Mouse (Mus musculus): Measurements from ENCODE around the gene Nadk. TPM values are rescaled to one million over a fixed set of nuclear protein-coding genes. Genes with fewer than 3 reads are reported as not detected.

Gene Nadk
- polyA plus RNA-seq, 1 experiment, result 116 TPM

DNA sequence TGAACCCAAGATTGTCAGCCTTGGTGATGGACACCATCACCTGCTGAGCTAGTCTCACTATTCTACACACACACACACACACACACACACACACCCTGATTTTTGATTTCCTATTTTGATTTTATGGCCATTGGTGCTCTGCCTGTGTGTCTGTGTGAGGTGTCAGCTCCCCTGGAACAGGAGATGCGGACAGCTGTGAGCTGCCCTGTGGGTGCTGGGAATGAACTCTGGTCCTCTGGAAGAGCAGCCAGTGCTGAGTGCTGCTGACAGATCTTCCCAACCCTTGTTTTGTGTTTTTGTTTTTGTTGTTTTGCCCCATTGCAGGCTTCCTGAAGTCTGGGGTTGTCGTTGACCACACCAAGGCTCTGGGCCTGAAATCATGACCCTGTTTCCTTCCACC, 11.0 kb downstream of the Nadk start:
- Histone ChIP-seq H3K36me3 (ENCODE audit: control insufficient read depth, insufficient read depth, low read length, poor library complexity, severe bottlenecking) (no peaks in the 10 kb centered on the region), H3K27me3 (ENCODE audit: control insufficient read depth, insufficient read depth, low read length, poor library complexity, severe bottlenecking) (no peaks in the 10 kb centered on the region), H3K9ac (ENCODE audit: low read depth, poor library complexity, severe bottlenecking) (no peak overlapping the region), H3K27ac (ENCODE audit: insufficient read depth, low read length) (no peak overlapping the region), H3K4me3 (ENCODE audit: low read depth, low read length) (no peak overlapping the region), H3K9me3 (replicated peaks; ENCODE audit: control insufficient read depth, insufficient read depth, low read length, poor library complexity, severe bottlenecking) (no peaks in the 10 kb centered on the region), H3K4me1 (ENCODE audit: control insufficient read depth, insufficient read depth, low read length) (no peaks in the 10 kb centered on the region)
- TF ChIP-seq EP300 (IDR thresholded peaks at IDR 0.05; ENCODE audit: insufficient read depth, low read depth, low read length) (no peak), POLR2A (IDR thresholded peaks at IDR 0.05; ENCODE audit: insufficient read depth, low read length) (no peak), CTCF (IDR thresholded peaks at IDR 0.05; ENCODE audit: low read depth, low read length) (no peak)

DNA sequence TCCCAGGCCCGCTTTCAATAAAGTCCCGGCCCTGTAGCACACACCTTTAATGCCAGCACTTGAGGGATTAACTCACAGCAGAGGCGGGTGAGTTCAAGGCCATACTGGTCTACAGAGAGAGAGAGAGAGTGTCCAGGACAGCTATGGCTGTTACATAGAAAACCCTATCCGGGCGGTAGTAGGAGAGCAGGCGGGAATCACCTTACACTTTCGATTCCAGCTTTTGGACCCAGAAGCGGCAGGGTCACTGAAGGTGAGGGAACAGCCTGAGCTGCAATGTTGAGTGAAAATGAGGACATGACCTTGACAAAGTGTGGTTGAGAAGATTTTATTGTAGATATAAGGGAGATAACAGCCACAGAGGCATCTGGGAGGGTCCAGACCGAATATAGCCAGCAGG, 11.7 kb downstream of the Nadk start:
- Histone ChIP-seq H3K27me3 (ENCODE audit: control insufficient read depth, insufficient read depth, low read length, poor library complexity, severe bottlenecking) (no peaks in the 10 kb centered on the region), H3K36me3 (ENCODE audit: control insufficient read depth, insufficient read depth, low read length, poor library complexity, severe bottlenecking) (peaks cover 3% of the 10 kb centered on the region), H3K4me1 (ENCODE audit: control insufficient read depth, insufficient read depth, low read length) (no peaks in the 10 kb centered on the region), H3K9ac (ENCODE audit: low read depth, poor library complexity, severe bottlenecking) (no peak overlapping the region), H3K4me3 (ENCODE audit: low read depth, low read length) (no peak overlapping the region), H3K9me3 (replicated peaks; ENCODE audit: control insufficient read depth, insufficient read depth, low read length, poor library complexity, severe bottlenecking) (no peaks in the 10 kb centered on the region), H3K27ac (ENCODE audit: insufficient read depth, low read length) (no peak overlapping the region)
- no peak for TF ChIP-seq POLR2A (IDR thresholded peaks at IDR 0.05; ENCODE audit: insufficient read depth, low read length)

DNA sequence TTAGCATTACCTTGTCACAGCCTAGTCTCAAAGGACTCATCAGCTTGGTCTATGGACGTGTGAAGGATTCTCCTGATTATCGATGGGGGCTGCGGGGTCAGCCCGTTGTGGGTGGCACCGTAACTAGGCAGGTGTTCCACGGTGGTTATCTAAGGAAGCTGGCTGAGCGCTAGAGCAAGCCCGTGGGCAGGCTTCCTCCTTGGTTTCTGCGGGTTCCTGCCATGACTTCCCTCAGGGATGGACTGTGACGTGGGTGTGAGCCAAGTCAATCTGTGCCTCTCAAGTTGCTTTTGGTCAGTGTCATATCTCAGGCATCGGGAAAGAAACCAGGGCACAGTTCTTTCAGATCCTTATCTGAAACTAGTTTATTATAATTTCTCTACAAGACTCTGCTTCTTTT, 12.8 kb downstream of the Nadk start:
- H3K9me3 ChIP-seq (replicated peaks; ENCODE audit: control insufficient read depth, insufficient read depth, low read length, poor library complexity, severe bottlenecking), result no peaks in the 10 kb centered on the region
- TF ChIP-seq POLR2A (IDR thresholded peaks at IDR 0.05; ENCODE audit: insufficient read depth, low read length), result no peak
- TF ChIP-seq CTCF (IDR thresholded peaks at IDR 0.05; ENCODE audit: low read depth, low read length), result no peak
- TF ChIP-seq EP300 (IDR thresholded peaks at IDR 0.05; ENCODE audit: insufficient read depth, low read depth, low read length), result no peak
- H3K4me3 ChIP-seq (ENCODE audit: low read depth, low read length), result no peak overlapping the region
- H3K27me3 ChIP-seq (ENCODE audit: control insufficient read depth, insufficient read depth, low read length, poor library complexity, severe bottlenecking), result no peaks in the 10 kb centered on the region
- H3K9ac ChIP-seq (ENCODE audit: low read depth, poor library complexity, severe bottlenecking), result no peak overlapping the region
- H3K36me3 ChIP-seq (ENCODE audit: control insufficient read depth, insufficient read depth, low read length, poor library complexity, severe bottlenecking), result peaks cover 9% of the 10 kb centered on the region
- no peak overlapping the region for H3K27ac ChIP-seq (ENCODE audit: insufficient read depth, low read length)
- no peaks in the 10 kb centered on the region for H3K4me1 ChIP-seq (ENCODE audit: control insufficient read depth, insufficient read depth, low read length)

DNA sequence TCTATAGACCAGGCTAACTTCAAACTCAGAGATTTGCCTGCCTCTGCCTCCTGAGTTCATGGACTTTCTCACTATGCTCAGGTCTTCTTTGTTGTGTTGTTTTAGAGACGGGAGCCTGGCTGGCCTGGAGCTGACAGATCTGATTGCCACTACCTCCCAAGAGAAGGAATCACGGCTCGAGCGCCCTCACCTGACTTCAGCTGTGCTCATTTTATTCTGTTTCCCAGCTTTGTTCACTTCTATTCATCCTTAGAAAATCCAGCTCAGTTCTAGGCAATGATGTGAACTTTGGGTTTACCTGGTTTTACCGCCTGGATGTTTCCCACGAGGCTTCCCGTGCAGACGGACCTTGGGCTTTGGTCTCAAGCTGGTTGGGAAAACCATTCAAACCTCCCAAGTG, 13.3 kb downstream of the Nadk start:
- peaks cover 9% of the 10 kb centered on the region for H3K36me3 ChIP-seq (ENCODE audit: control insufficient read depth, insufficient read depth, low read length, poor library complexity, severe bottlenecking)
- TF ChIP-seq CTCF (IDR thresholded peaks at IDR 0.05; ENCODE audit: low read depth, low read length), result no peak
- no peak for TF ChIP-seq EP300 (IDR thresholded peaks at IDR 0.05; ENCODE audit: insufficient read depth, low read depth, low read length)
- no peak for TF ChIP-seq POLR2A (IDR thresholded peaks at IDR 0.05; ENCODE audit: insufficient read depth, low read length)
- no peaks in the 10 kb centered on the region for H3K27me3 ChIP-seq (ENCODE audit: control insufficient read depth, insufficient read depth, low read length, poor library complexity, severe bottlenecking)
- no peak overlapping the region for H3K9ac ChIP-seq (ENCODE audit: low read depth, poor library complexity, severe bottlenecking)
- H3K27ac ChIP-seq (ENCODE audit: insufficient read depth, low read length), result no peak overlapping the region
- no peaks in the 10 kb centered on the region for H3K9me3 ChIP-seq (replicated peaks; ENCODE audit: control insufficient read depth, insufficient read depth, low read length, poor library complexity, severe bottlenecking)
- H3K4me1 ChIP-seq (ENCODE audit: control insufficient read depth, insufficient read depth, low read length), result no peaks in the 10 kb centered on the region
- H3K4me3 ChIP-seq (ENCODE audit: low read depth, low read length), result no peak overlapping the region

DNA sequence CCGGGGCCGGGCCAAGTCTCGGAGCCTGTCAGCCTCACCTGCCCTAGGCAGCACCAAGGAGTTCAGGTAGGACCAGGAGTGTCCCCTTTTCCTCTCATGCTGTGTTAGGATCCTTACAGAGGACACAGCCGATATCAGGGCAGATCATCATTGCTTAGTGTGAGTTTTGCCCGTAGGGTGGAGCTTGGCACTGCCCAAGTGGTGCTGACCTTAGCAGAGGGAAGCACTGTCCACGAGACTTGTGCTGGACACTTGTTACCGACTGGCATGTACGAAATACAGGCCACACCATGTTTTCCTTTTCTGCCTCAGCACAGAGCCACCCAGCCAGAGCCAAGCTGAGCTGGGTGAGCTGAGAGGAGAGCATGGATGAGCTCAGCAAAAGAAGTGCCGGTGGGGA, 15.0 kb downstream of the Nadk start:
- H3K9ac ChIP-seq (ENCODE audit: low read depth, poor library complexity, severe bottlenecking), result no peak overlapping the region
- H3K36me3 ChIP-seq (ENCODE audit: control insufficient read depth, insufficient read depth, low read length, poor library complexity, severe bottlenecking), result peaks cover 9% of the 10 kb centered on the region
- H3K4me1 ChIP-seq (ENCODE audit: control insufficient read depth, insufficient read depth, low read length), result no peaks in the 10 kb centered on the region
- H3K27me3 ChIP-seq (ENCODE audit: control insufficient read depth, insufficient read depth, low read length, poor library complexity, severe bottlenecking), result no peaks in the 10 kb centered on the region
- H3K27ac ChIP-seq (ENCODE audit: insufficient read depth, low read length), result no peak overlapping the region
- no peak for TF ChIP-seq POLR2A (IDR thresholded peaks at IDR 0.05; ENCODE audit: insufficient read depth, low read length)
- no peak for TF ChIP-seq CTCF (IDR thresholded peaks at IDR 0.05; ENCODE audit: low read depth, low read length)
- TF ChIP-seq EP300 (IDR thresholded peaks at IDR 0.05; ENCODE audit: insufficient read depth, low read depth, low read length), result no peak
- H3K9me3 ChIP-seq (replicated peaks; ENCODE audit: control insufficient read depth, insufficient read depth, low read length, poor library complexity, severe bottlenecking), result no peaks in the 10 kb centered on the region
- H3K4me3 ChIP-seq (ENCODE audit: low read depth, low read length), result no peak overlapping the region

DNA sequence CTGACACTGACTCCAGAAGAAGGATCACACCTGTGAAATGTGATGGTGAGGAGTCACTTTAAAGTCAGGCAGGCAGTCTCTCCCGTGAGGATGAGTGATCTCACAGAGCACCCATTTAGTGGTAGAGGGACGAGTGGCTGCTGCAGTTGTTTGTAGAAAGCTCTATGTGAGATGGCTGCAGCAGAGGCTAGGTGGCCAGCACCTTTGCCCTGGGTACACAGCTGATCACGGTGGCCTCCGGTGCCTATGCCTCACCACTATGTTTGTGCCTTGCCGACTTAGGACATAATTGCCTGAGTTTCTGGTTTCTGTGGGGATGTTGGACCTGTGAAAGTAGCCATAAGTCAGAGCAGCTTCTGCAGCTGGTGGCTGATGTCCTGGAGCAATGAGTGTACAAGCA, 15.6 kb downstream of the Nadk start:
- Histone ChIP-seq H3K4me1 (ENCODE audit: control insufficient read depth, insufficient read depth, low read length) (no peaks in the 10 kb centered on the region), H3K9me3 (replicated peaks; ENCODE audit: control insufficient read depth, insufficient read depth, low read length, poor library complexity, severe bottlenecking) (no peaks in the 10 kb centered on the region), H3K9ac (ENCODE audit: low read depth, poor library complexity, severe bottlenecking) (no peak overlapping the region), H3K36me3 (ENCODE audit: control insufficient read depth, insufficient read depth, low read length, poor library complexity, severe bottlenecking) (peaks cover 9% of the 10 kb centered on the region), H3K27ac (ENCODE audit: insufficient read depth, low read length) (no peak overlapping the region), H3K27me3 (ENCODE audit: control insufficient read depth, insufficient read depth, low read length, poor library complexity, severe bottlenecking) (no peaks in the 10 kb centered on the region), H3K4me3 (ENCODE audit: low read depth, low read length) (no peak overlapping the region)
- TF ChIP-seq POLR2A (IDR thresholded peaks at IDR 0.05; ENCODE audit: insufficient read depth, low read length), result no peak
- no peak for TF ChIP-seq EP300 (IDR thresholded peaks at IDR 0.05; ENCODE audit: insufficient read depth, low read depth, low read length)
- TF ChIP-seq CTCF (IDR thresholded peaks at IDR 0.05; ENCODE audit: low read depth, low read length), result no peak
